Mouse (Mus musculus) heart, postnatal 36 days (tissue): Measurements from ENCODE around the gene Piwil4. TPM values are rescaled to one million over a fixed set of nuclear protein-coding genes. Genes with fewer than 3 reads are reported as not detected.
"Not testable (repeated sequence)": the region's sequence is repeated elsewhere in the genome, so short reads cannot be mapped to it uniquely, and the experiment has no call there.

Experiments
- DNase-seq, 2 experiments: peaks; one replicate each; pipeline ENCODE4 v3.0.0; 2021 to 2022
- intact Hi-C: fragments of 180-260 bp; cut with DNase I; formaldehyde crosslinking; loops from one replicate; pipeline ENCODE4 v1.15.1; 2025
- total RNA-seq, 2 experiments: library from RNA; stranded (reverse); gene quantifications; 2 replicates each; pipeline ENCODE4 v1.2.3; 2021

The Piwil4 gene
- total RNA-seq, 2 experiments from 2014 or later, result not detected

DNA sequence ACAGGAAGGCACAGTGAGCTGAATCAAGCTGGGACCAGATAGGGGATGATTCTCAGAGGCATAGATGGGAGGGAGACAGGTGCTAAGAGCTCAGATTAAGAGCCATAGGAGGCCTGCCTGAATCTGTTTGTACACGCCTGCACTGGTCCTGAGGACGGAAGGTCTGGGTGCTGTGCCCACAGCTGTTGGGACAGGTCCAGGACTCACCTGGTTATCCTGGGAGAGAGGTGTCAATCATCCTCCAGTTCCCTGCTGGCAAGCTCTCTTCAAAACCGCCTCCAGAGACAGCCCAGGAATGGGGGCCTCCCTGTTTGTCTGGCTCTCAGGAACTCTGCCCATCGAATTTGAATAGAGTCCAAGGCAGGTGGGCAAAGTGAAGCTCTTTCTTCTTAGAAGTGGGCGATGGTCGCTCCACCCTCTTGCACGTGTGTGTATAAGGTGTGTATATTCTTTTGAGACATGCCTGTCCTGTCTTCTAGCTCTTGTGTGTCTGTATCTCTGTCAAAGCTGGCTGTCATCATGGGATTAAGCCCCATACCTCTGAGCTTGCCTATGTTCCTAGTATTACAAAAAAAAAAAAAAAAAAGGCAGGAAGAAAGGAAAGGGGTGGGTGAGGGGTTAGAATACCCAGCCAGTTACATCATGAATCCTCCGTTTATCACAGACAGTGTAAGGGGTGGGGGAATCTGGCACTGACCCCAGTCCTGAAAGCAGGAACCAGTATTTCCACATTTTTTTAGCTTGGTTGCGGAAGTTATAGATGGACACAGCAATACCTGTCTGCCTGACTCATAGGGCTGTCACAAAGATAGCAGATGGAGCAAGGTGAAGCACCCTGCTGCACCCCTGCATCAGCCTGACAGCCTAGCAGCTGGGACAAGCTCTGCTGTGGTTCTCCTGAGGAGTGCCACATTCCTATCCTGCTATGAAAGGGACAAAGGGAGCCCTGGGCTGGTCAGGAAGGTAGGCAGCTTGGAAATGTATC, 64.5 kb downstream of the Piwil4 start:
- DNase-seq, result no peak
- intact Hi-C loops, result no loop called here

GRCm38 (mm10) chr9:14674506-14674905, 66.0 kb downstream of the Piwil4 start:
- intact Hi-C loops, result no loop called here
- DNase-seq, result no peak

DNA sequence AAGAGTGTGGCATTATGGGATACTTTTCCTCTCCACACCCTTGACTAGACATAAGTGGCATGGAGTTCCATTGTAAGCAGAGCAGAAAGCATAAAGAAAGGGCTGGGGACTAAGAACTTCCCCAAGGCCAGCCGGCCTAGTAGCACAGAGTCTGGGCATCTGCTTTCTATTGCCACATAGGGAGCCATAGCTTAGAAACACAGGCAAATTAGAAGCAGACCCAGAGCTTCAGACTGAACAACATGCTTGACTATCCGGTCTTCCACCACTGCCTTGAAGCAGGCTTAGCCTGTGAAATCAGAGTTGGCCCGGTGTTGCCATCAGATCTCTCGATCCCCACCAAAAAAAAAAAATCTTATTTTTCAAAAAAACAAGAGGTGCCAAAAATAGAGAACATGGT, 67.4 kb downstream of the Piwil4 start:
- intact Hi-C loops, result no loop called here
- no peak for DNase-seq

- DNase-seq, intact Hi-C loops: not testable (repeated sequence)
These were observed 68.6 kb downstream of the Piwil4 start for GRCm38 (mm10) chr9:14671965-14672364.

DNA sequence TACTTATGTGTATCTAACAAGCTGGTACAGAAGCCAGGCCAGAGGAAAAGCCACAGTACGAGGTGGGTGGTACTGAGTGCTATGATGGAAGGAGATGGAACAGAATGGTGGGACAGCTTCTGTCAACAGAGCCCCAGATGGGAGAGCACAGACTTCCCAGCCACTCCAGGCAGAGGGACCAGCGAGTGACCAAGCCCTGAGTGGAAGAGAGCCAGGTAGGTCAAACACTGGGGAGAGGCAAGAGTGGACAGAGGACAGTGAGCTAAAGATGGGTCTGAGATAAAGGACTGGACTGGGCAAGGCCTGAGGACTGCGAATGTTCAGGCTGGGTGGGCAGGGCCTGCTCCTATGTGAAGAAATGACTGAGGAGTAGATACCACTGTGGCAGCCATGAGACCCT, 72.2 kb downstream of the Piwil4 start:
- intact Hi-C loops, result no loop called here
- DNase-seq, result no peak

- no peak for DNase-seq
- intact Hi-C loops, result no loop called here
These were observed 74.5 kb downstream of the Piwil4 start for GRCm38 (mm10) chr9:14666071-14666470.

GRCm38 (mm10) chr9:14663591-14663990, 76.9 kb downstream of the Piwil4 start:
- intact Hi-C loops, result no loop called here
- DNase-seq, result peak in 1 of 2 experiments; percentile 38

- DNase-seq, result no peak
These were observed 77.7 kb downstream of the Piwil4 start for GRCm38 (mm10) chr9:14662876-14663275.

DNA sequence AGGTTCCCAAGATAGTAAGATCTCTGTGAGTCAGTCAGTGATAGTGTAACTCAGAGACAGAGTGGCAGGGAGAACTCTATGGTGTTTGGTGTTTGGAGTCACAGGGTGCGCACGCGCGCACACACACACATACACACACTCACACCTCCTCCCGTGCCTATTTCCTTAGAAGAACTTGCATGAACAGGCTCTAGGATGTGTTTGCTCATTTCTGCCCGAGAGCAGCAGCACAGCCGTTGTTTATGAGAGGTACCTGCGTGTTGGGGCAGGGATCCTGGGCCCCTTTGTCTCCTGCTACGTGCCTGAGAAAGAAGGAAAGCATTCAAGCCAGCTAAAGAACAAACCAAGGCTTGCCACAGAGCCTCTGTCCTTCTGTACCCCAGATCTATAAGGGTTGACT, 78.4 kb downstream of the Piwil4 start:
- no peak for DNase-seq
- intact Hi-C loops, result no loop called here

More at GRCm38 (mm10) chr9:14662876-14663275, 77.7 kb downstream of the Piwil4 start:
- intact Hi-C loops, result no loop called here

DNA sequence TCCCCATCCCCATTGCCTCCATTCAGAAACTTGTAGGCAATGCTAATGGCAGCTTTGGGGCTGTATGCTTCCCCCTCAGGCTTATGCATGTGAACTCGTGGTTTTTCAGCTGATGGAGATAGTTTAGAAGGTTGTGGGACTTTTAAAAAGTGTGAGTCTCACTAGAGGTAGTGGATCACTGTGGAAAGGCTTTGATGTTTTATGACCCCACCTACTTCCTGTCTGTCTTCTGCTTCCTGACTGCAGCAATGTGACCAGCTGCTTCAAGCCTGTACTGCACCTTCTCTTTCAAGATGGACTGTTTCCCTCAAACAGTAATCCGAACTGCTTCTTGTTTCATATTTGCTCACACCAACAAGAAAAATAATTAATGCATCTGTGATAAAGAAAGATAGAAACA, 82.6 kb downstream of the Piwil4 start:
- intact Hi-C loops, result no loop called here
- no peak for DNase-seq

DNA sequence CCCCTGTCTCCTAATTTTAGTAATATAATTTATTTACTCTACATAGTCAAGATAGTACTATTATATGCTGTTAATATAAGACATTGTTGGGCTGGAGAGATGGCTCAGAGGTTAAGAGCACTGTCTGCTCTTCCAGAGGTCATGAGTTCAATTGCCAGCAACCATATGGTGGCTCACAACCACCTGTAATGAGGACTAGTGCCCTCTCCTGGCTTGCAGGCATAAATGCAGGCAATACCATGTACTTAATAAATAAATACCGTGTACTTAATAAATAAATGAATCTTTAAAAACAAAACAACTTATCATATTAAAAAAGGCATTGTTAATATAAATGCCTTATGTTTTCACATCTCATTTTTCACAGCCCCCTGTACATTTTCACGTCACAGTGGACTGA, 86.5 kb downstream of the Piwil4 start:
- DNase-seq, result no peak
- intact Hi-C loops, result loop anchor here (2.0 kb wide), 1 partner anchor 131 kb away; no protein-coding TSS in a partner anchor

DNA sequence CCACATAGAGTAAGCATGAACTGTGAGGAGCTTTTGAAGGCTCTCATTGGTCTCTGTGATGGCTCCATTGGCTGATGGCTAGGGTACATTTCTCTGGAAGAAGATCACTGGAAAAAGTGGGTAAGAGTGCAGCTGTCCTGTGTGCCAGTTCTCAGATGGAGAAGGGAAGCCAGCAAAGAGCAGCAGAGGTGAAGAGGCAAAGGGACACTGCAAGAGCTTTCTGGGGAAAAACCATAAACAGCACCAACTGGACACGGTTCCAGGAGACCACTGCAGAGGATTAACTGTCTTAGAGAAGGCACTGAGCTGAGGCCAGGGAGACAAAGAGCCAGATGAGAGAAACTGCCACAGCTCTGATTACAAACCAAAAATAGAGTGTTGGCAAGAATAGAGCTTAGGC, 87.8 kb downstream of the Piwil4 start:
- no peak for DNase-seq
- intact Hi-C loops, result no loop called here

- no peak for DNase-seq
- intact Hi-C loops, result no loop called here
These were observed 92.7 kb downstream of the Piwil4 start for GRCm38 (mm10) chr9:14647849-14648248.

GRCm38 (mm10) chr9:14646641-14647040, 93.9 kb downstream of the Piwil4 start:
- intact Hi-C loops, result no loop called here
- no peak for DNase-seq

Other genes starting within 250 kb of the Piwil4 start
- not detected for gene Kdm4d, start 240.3 kb downstream of the Piwil4 start, total RNA-seq
- gene Cwc15, start 240.1 kb downstream of the Piwil4 start, total RNA-seq, result 10 to 100 TPM; 68.5 to 72.9 TPM
- gene Amotl1, start 95.7 kb downstream of the Piwil4 start, total RNA-seq, result 10 to 100 TPM; 52.8 to 58.6 TPM
- under 1 TPM; 0.50 to 0.60 TPM for gene Fut4, start 11.7 kb upstream of the Piwil4 start, total RNA-seq
- not detected for gene 1700012B09Rik, start 30.3 kb upstream of the Piwil4 start, total RNA-seq
- gene Mre11a, start 43.9 kb upstream of the Piwil4 start, total RNA-seq, result 10 to 100 TPM in 1 of 2 experiments, 1 to 10 TPM in 1; 8.4 to 14.2 TPM
- 1 to 10 TPM; 7.0 to 8.4 TPM for gene Ankrd49, start 44.1 kb upstream of the Piwil4 start, total RNA-seq
- not detected for gene Gpr83, start 119.5 kb upstream of the Piwil4 start, total RNA-seq
- not detected for gene Izumo1r, start 163.2 kb upstream of the Piwil4 start, total RNA-seq